Mouse (Mus musculus) frontal cortex, adult (tissue): ENCODE measurements around the gene Ankrd28.

Source experiments
- ATAC-seq: cut with Nextera tagmentation; 2 replicates; pipeline ENCODE4 v1.9.2; 2017; ENCODE audit warnings: mild to moderate bottlenecking, moderate library complexity, mixed read lengths; ENCODE audit not compliant: low TSS enrichment

Gene Ankrd28

GRCm38 (mm10) chr14:31651206-31651605, 179.2 kb downstream of the Ankrd28 start:
- no peak for ATAC-seq

GRCm38 (mm10) chr14:31650347-31650746, 180.1 kb downstream of the Ankrd28 start:
- no peak for ATAC-seq
